Mouse (Mus musculus) MEL (cell line): ENCODE results near the gene Copg2. TPM values are rescaled to one million over a fixed set of nuclear protein-coding genes. Genes with fewer than 3 reads are reported as not detected.

Experiments used
- DNase-seq: peaks from one replicate; pipeline ENCODE4 v3.0.0; 2011; ENCODE audit warnings: low read depth, low spot score
- H3K27ac ChIP-seq: 2 replicates; pipeline ENCODE4 v1.5.1; 2012; ENCODE audit warnings: low read depth, mild to moderate bottlenecking, control low read depth, low read length, moderate library complexity; ENCODE audit not compliant: control insufficient read depth
- H3K27me3 ChIP-seq, 2 experiments: fragments of 150-350 bp in 1 of 2; sonication (generic) in 1 of 2; 2 replicates each; pipeline ENCODE4 v1.6.1; 2012; ENCODE audit warnings: low read length in 2 of 2, mild to moderate bottlenecking in 2 of 2, improper control_type of control experiment in 1 of 2, moderate library complexity in 1 of 2; ENCODE audit not compliant: insufficient read depth in 2 of 2, control insufficient read depth in 1 of 2
- H3K36me3 ChIP-seq, 2 experiments: 2 replicates each; pipeline ENCODE4 v1.6.1; 2012 to 2014; ENCODE audit warnings: low read length in 2 of 2, improper control_type of control experiment in 1 of 2, inconsistent platforms in 1 of 2, mild to moderate bottlenecking in 1 of 2; ENCODE audit not compliant: insufficient read depth in 2 of 2, control insufficient read depth in 1 of 2
- H3K4me1 ChIP-seq, 2 experiments: fragments of 150-350 bp in 1 of 2; sonication (generic) in 1 of 2; 2 replicates each; pipeline ENCODE4 v1.6.1; 2012; ENCODE audit warnings: low read length in 2 of 2, improper control_type of control experiment in 1 of 2, mild to moderate bottlenecking in 1 of 2; ENCODE audit not compliant: insufficient read depth in 2 of 2, control insufficient read depth in 1 of 2
- H3K4me3 ChIP-seq, 2 experiments: fragments of 150-350 bp in 1 of 2; sonication (generic) in 1 of 2; 2 replicates each; pipeline ENCODE4 v1.5.1; 2012; ENCODE audit warnings: low read depth in 2 of 2, low read length in 2 of 2, mild to moderate bottlenecking in 2 of 2, moderate library complexity in 2 of 2, control low read depth in 1 of 2, improper control_type of control experiment in 1 of 2; ENCODE audit not compliant: control insufficient read depth in 1 of 2, insufficient read depth in 1 of 2
- H3K79me2 ChIP-seq: 2 replicates; pipeline ENCODE4 v1.6.1; 2012; ENCODE audit warnings: mild to moderate bottlenecking, low read length, moderate library complexity; ENCODE audit not compliant: control insufficient read depth, poor library complexity, insufficient read depth
- H3K9ac ChIP-seq: 2 replicates; pipeline ENCODE4 v1.6.1; 2012; ENCODE audit warnings: low read depth, mild to moderate bottlenecking, control low read depth, low read length, moderate library complexity; ENCODE audit not compliant: control insufficient read depth, poor library complexity, severe bottlenecking
- H3K9me3 ChIP-seq: fragments of 150-350 bp; sonication (generic); replicated peaks from 2 replicates; pipeline ENCODE4 v1.6.1; 2012; ENCODE audit warnings: mild to moderate bottlenecking, low read length, improper control_type of control experiment, moderate library complexity; ENCODE audit not compliant: insufficient read depth
- CTCF ChIP-seq, 3 experiments: IDR thresholded peaks in 2 of 3; conservative IDR thresholded peaks in 1 of 3; 2 replicates each; pipeline ENCODE4 v1.5.1; 2011 to 2012; ENCODE audit warnings: low read length in 3 of 3, low read depth in 2 of 3, mild to moderate bottlenecking in 2 of 3, improper control_type of control experiment in 1 of 3, inconsistent platforms in 1 of 3, mixed read lengths in 1 of 3, moderate library complexity in 1 of 3; ENCODE audit not compliant: control insufficient read depth in 1 of 3, insufficient read depth in 1 of 3, poor library complexity in 1 of 3, severe bottlenecking in 1 of 3
- E2F4 ChIP-seq: IDR thresholded peaks from 2 replicates; pipeline ENCODE4 v1.6.1; 2011; ENCODE audit warnings: low read depth, low read length, improper control_type of control experiment, borderline replicate concordance
- ELF1 ChIP-seq: IDR thresholded peaks from 2 replicates; pipeline ENCODE4 v1.6.1; 2014; ENCODE audit warnings: low read depth, mild to moderate bottlenecking, inconsistent platforms, low read length, improper control_type of control experiment, moderate library complexity
- EP300 ChIP-seq, 2 experiments: IDR thresholded peaks; 2 replicates each; pipeline ENCODE4 v1.6.1; 2011; ENCODE audit warnings: improper control_type of control experiment in 2 of 2, low read length in 2 of 2, low read depth in 1 of 2, mild to moderate bottlenecking in 1 of 2
- MAX ChIP-seq: IDR thresholded peaks from 2 replicates; pipeline ENCODE4 v1.6.1; 2011; ENCODE audit warnings: low read length, improper control_type of control experiment
- MXI1 ChIP-seq: IDR thresholded peaks from 2 replicates; pipeline ENCODE4 v1.6.1; 2011; ENCODE audit warnings: mild to moderate bottlenecking, low read depth, low read length, improper control_type of control experiment
- MYB ChIP-seq: IDR thresholded peaks from 2 replicates; pipeline ENCODE4 v1.6.1; 2011; ENCODE audit warnings: mild to moderate bottlenecking, low read depth, low read length, improper control_type of control experiment
- MYC ChIP-seq: IDR thresholded peaks from 2 replicates; pipeline ENCODE4 v1.6.1; 2011; ENCODE audit warnings: low read depth, mild to moderate bottlenecking, low read length, improper control_type of control experiment, moderate library complexity
- TBP ChIP-seq: IDR thresholded peaks from 2 replicates; pipeline ENCODE4 v1.8.0; 2011; ENCODE audit warnings: low read depth, low read length, improper control_type of control experiment
- UBTF ChIP-seq: IDR thresholded peaks from 2 replicates; pipeline ENCODE4 v1.6.1; 2012; ENCODE audit warnings: low read depth, mild to moderate bottlenecking, inconsistent platforms, low read length, improper control_type of control experiment, moderate library complexity, borderline replicate concordance; ENCODE audit not compliant: insufficient read depth
- USF1 ChIP-seq: IDR thresholded peaks from 2 replicates; pipeline ENCODE4 v1.6.1; 2014; ENCODE audit warnings: low read depth, mild to moderate bottlenecking, inconsistent platforms, low read length, improper control_type of control experiment, moderate library complexity
- USF2 ChIP-seq, 2 experiments: IDR thresholded peaks; 2 replicates each; pipeline ENCODE4 v1.6.1; 2011 to 2012; ENCODE audit warnings: improper control_type of control experiment in 2 of 2, low read length in 2 of 2, borderline replicate concordance in 1 of 2, inconsistent platforms in 1 of 2, low read depth in 1 of 2, mild to moderate bottlenecking in 1 of 2; ENCODE audit not compliant: insufficient read depth in 1 of 2
- ZKSCAN1 ChIP-seq: IDR thresholded peaks from 2 replicates; pipeline ENCODE4 v1.6.1; 2012; ENCODE audit warnings: low read depth, mild to moderate bottlenecking, inconsistent platforms, low read length, improper control_type of control experiment, moderate library complexity
- ZMIZ1 ChIP-seq: IDR thresholded peaks from 2 replicates; pipeline ENCODE4 v1.6.1; 2012; ENCODE audit warnings: low read depth, mild to moderate bottlenecking, inconsistent platforms, low read length, improper control_type of control experiment, moderate library complexity
- polyA plus RNA-seq, 2 experiments: library from polyadenylated mRNA; stranded (reverse) in 1 of 2; unstranded in 1 of 2; fragments of >175 nt in 1 of 2; fragments of >200 nt in 1 of 2; gene quantifications; 2 replicates each; pipeline versions ENCODE4 v1.2.1 to v1.2.4; 2012; ENCODE audit warnings: low replicate concordance in 2 of 2, low read depth in 1 of 2; ENCODE audit not compliant: insufficient read length in 2 of 2, insufficient read depth in 1 of 2, missing spikeins in 1 of 2
- total RNA-seq: library from RNA; depleted of rRNA; stranded (reverse); fragments of 300-350 nt; gene quantifications from 2 replicates; pipeline ENCODE4 v1.2.3, GENCODE M21; 2012

Copg2 gene
- total and polyA plus RNA-seq, 3 experiments, result 14.8 to 20.3 TPM; not detected in 1

DNA sequence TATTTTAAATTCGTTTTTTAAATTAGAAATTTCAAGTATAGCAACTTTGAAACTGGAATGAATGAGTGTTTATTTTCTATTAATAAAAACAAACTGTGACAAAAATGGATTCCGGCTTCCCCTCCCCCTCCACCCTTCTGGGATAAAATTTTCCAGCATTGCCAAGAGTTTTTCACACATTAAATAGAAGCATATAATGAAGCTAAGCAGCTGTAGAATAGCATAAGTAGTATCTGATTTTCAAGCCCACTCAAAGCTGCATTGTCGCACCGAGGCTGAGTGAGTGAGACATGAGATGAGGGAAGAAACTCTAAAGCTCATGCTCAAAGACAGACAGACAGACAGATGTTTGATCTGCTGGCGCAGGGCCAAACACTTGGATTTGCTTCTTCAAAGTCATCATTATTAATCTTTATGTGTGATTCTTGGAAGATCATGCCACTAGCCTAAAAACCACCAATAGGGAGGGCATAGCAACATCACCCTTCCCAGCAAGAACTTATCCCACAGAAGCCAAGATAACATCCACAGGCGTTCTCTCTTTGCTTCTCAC lies 148.2 kb downstream of the Copg2 start:
- Histone ChIP-seq H3K36me3 (no peaks in the 10 kb centered on the region; a peak in 1 of 4 replicates), H3K4me1 (no peaks in the 10 kb centered on the region; a peak in 1 of 4 replicates), H3K79me2 (no peaks in the 10 kb centered on the region), H3K27ac (no peak overlapping the region), H3K27me3 (no peaks in the 10 kb centered on the region), H3K4me3 (no peak overlapping the region), H3K9ac (no peak overlapping the region), H3K9me3 (no peaks in the 10 kb centered on the region)
- DNase-seq, result no peak
- TF ChIP-seq TBP, result no peak
- no peak for TF ChIP-seq MAX
- TF ChIP-seq ZMIZ1, result no peak
- TF ChIP-seq USF1, result no peak
- no peak for TF ChIP-seq EP300 (IDR thresholded peaks at IDR 0.05; ENCODE audit: low read depth in 1 of 2, low read length in 2 of 2)
- TF ChIP-seq E2F4, result no peak
- no peak for TF ChIP-seq ZKSCAN1
- TF ChIP-seq UBTF, result no peak
- no peak for TF ChIP-seq CTCF (IDR thresholded peaks at IDR 0.05 in 2 of 3, conservative IDR thresholded peaks at IDR 0.05 in 1 of 3; ENCODE audit: control insufficient read depth in 1 of 3, insufficient read depth in 1 of 3, low read depth in 2 of 3, low read length in 3 of 3, poor library complexity in 1 of 3, severe bottlenecking in 1 of 3)

DNA sequence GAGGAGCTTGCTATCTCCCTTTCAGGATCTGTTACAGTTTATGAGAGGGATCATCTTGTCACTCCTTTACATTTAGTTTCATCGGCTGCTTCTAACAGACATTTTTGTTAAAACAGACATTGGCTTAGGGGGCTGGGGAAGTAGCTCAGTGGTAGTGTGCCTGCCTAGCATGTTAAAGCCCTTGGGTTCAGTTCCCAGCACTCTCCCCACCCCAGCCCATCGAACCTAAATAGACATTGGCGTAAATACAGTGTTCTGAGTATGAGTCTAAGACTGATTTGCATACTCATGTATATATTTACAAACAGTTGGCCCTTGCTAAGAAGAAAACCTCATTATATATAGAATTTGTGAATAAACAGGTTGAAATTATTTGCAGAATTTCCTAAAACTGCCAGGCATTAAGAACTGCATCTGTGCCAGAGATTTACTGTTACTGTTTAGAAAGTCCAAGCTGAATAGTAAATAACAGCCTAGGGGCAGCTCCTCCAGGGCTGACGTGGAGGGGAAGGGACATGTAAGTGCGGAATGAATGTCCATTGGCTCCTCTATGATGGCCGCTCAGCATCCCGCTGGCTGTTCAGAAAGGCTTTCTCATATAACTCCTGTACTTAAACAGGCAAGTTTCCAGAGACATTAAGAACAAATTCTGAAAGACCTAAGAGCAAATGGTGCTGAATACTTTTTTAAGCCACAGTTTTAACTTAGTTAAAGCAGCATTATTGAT lies 148.8 kb downstream of the Copg2 start:
- TF ChIP-seq MXI1, result no peak
- peak in 1 of 2 experiments; percentile 5; a peak in 1 of 4 replicates for TF ChIP-seq EP300 (IDR thresholded peaks at IDR 0.05; ENCODE audit: low read depth in 1 of 2, low read length in 2 of 2)
- Histone ChIP-seq H3K4me1 (no peaks in the 10 kb centered on the region; a peak in 1 of 4 replicates), H3K27me3 (no peaks in the 10 kb centered on the region), H3K79me2 (no peaks in the 10 kb centered on the region), H3K9ac (no peak overlapping the region), H3K27ac (no peak overlapping the region), H3K36me3 (no peaks in the 10 kb centered on the region; a peak in 1 of 4 replicates), H3K9me3 (no peaks in the 10 kb centered on the region), H3K4me3 (no peak overlapping the region)
- DNase-seq, result no peak

DNA sequence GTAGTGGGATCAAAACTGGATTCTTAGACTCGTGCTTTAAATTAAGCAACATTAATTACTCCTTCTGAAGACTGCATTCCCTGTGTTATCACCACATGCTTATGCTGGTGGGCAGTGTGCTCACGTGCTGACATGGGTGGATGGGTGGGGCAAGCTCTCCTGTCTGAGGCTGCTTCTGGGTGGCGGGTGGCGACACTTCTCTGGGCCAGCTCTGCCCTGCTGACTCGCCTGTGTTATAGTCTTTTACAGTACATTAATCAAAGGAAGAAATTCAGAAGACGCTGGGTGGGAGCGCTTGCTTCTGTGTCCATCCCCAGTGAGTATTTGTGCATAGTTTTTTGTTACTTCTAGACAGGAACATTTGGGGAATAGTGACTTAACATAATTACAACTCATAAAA lies 151.0 kb downstream of the Copg2 start:
- no peak for DNase-seq
- Histone ChIP-seq H3K27ac (no peak overlapping the region), H3K36me3 (no peaks in the 10 kb centered on the region; a peak in 1 of 4 replicates), H3K27me3 (no peaks in the 10 kb centered on the region), H3K9ac (no peak overlapping the region), H3K4me3 (no peak overlapping the region), H3K9me3 (no peaks in the 10 kb centered on the region), H3K4me1 (no peaks in the 10 kb centered on the region; a peak in 1 of 4 replicates), H3K79me2 (no peaks in the 10 kb centered on the region)
- TF ChIP-seq MYB (no peak), MXI1 (no peak), USF2 (IDR thresholded peaks at IDR 0.05; ENCODE audit: borderline replicate concordance in 1 of 2, insufficient read depth in 1 of 2, low read depth in 1 of 2, low read length in 2 of 2) (no peak), MYC (no peak), ELF1 (no peak)
